Mouse (Mus musculus) left cerebral cortex, adult 6 months (tissue): ENCODE results near the gene Clec16a. TPM values are rescaled to one million over a fixed set of nuclear protein-coding genes. Genes with fewer than 3 reads are reported as not detected.

Source experiments
- long read RNA-seq, 2 experiments: library from polyadenylated mRNA; unstranded; transcript quantifications; one replicate each; pipeline ENCODE4 v2.0.0; 2019 to 2020
- polyA plus RNA-seq: library from polyadenylated mRNA; unstranded; fragments of <200 nt; fragmentation: Nextera tagmentation; gene quantifications from 2 replicates; pipeline ENCODE4 v1.2.3, GENCODE M21; 2021

Clec16a gene
- polyA plus RNA-seq, result 24.3 and 25.3 TPM in 2 replicates
- long read RNA-seq, experiment 1, partial matches to known transcripts, result 23 of 112 reads
- long read RNA-seq, experiment 1, other reads (novel, unspliced or antisense), result 89 of 112 reads
- long read RNA-seq, experiment 2, partial matches to known transcripts, result 13 of 41 reads
- long read RNA-seq, experiment 2, other reads (novel, unspliced or antisense), result 28 of 41 reads

GRCm38 (mm10) chr16:10544995-10545622 is at the start of gene Clec16a:
Gene Clec16a (plus strand): TSS chr16:10545339.

GRCm38 (mm10) chr16:10542698-10543365 is 2.3 kb upstream of the Clec16a start, which contains the start of gene Dexi:
Gene Dexi (minus strand): TSS chr16:10543054.

GRCm38 (mm10) chr16:10785371-10786231 is 240.5 kb downstream of the Clec16a start, which contains the start of gene Socs1:
Gene Socs1 (minus strand): TSS chr16:10785536.

GRCm38 (mm10) chr16:10788271-10788670 is 243.1 kb downstream of the Clec16a start, which contains the start of gene Tnp2:
Gene Tnp2 (minus strand): TSS chr16:10788660.

GRCm38 (mm10) chr16:10790702-10791101 is 245.6 kb downstream of the Clec16a start, which contains the start of gene Prm3:
Gene Prm3 (minus strand): TSS chr16:10790914.

Other genes starting within 250 kb of the Clec16a start
- 8.4 and 11.8 TPM in 2 replicates for gene Emp2, start 231.4 kb upstream of the Clec16a start, polyA plus RNA-seq
- 9.7 and 12.5 TPM in 2 replicates for gene Tekt5, start 149.8 kb upstream of the Clec16a start, polyA plus RNA-seq
- gene Nubp1, start 133.4 kb upstream of the Clec16a start, polyA plus RNA-seq, result 15.3 and 21.4 TPM in 2 replicates
- gene Tvp23a, start 98.0 kb upstream of the Clec16a start, polyA plus RNA-seq, result 10.2 and 11.0 TPM in 2 replicates
- 0.09 and 0.17 TPM in 2 replicates for gene Ciita, start 65.3 kb upstream of the Clec16a start, polyA plus RNA-seq
- 10.9 and 74.0 TPM in 2 replicates for gene Dexi, start 2.3 kb upstream of the Clec16a start, polyA plus RNA-seq
- gene Socs1, start 240.2 kb downstream of the Clec16a start, polyA plus RNA-seq, result 0.50 and 0.94 TPM in 2 replicates
- gene Tnp2, start 243.3 kb downstream of the Clec16a start, polyA plus RNA-seq, result not detected in 2 replicates
- gene Prm3, start 245.6 kb downstream of the Clec16a start, polyA plus RNA-seq, result not detected in 2 replicates